Mouse (Mus musculus) stomach, embryonic 14.5 days (tissue): ENCODE data around the gene Lrrc8e. TPM values are rescaled to one million over a fixed set of nuclear protein-coding genes. Genes with fewer than 3 reads are reported as not detected.

Experiments used
- ATAC-seq: fragments of 200-750 bp; cut with Nextera tagmentation; 2 replicates; pipeline ENCODE4 v1.8.0; 2017; ENCODE audit warnings: low read depth, moderate TSS enrichment; ENCODE audit not compliant: insufficient number of reproducible peaks, insufficient read depth, low FRiP score
- H3K27ac ChIP-seq: fragments of 300-500 bp; sonication (generic); 2 replicates; pipeline ENCODE4 v1.5.1; 2014; ENCODE audit warnings: mild to moderate bottlenecking, low read length, moderate library complexity, mixed read lengths
- H3K27me3 ChIP-seq: fragments of 300-500 bp; sonication (generic); 2 replicates; pipeline ENCODE4 v1.6.1; 2014; ENCODE audit warnings: low read length, control low read depth, mixed read lengths; ENCODE audit not compliant: control insufficient read depth, insufficient read depth
- H3K36me3 ChIP-seq: fragments of 300-500 bp; sonication (generic); 2 replicates; pipeline ENCODE4 v1.6.1; 2014; ENCODE audit warnings: mild to moderate bottlenecking, control low read depth, low read length, moderate library complexity, mixed read lengths; ENCODE audit not compliant: control insufficient read depth, insufficient read depth
- H3K4me1 ChIP-seq: fragments of 300-500 bp; sonication (generic); 2 replicates; pipeline ENCODE4 v1.6.1; 2014; ENCODE audit warnings: low read length, control low read depth, mixed read lengths; ENCODE audit not compliant: control insufficient read depth, insufficient read depth
- H3K4me2 ChIP-seq: fragments of 300-500 bp; sonication (generic); replicated peaks from 2 replicates; pipeline ENCODE4 v1.6.1; 2014; ENCODE audit warnings: low read depth, low read length, control low read depth
- H3K4me3 ChIP-seq: fragments of 300-500 bp; sonication (generic); 2 replicates; pipeline ENCODE4 v1.5.1; 2014; ENCODE audit warnings: low read depth, low read length, control low read depth
- H3K9ac ChIP-seq: fragments of 300-500 bp; sonication (generic); replicated peaks from 2 replicates; pipeline ENCODE4 v1.6.1; 2014; ENCODE audit warnings: low read depth, mild to moderate bottlenecking, control low read depth, low read length, moderate library complexity, mixed read lengths
- H3K9me3 ChIP-seq: fragments of 300-500 bp; sonication (generic); 2 replicates; pipeline ENCODE4 v1.6.1; 2016; ENCODE audit warnings: low read depth, low read length, control low read depth; ENCODE audit not compliant: control insufficient read depth
- WGBS: fragments of 180-500 bp; shearing (Covaris S2); extraction: QIAGEN DNeasy Blood & Tissue Kit; methylation state at CpG from one replicate; pipeline ENCODE4 v1.1.7; 2014; 5-methylcytosine and 5-hydroxymethylcytosine counted together
- polyA plus RNA-seq: library from polyadenylated mRNA; unstranded; fragments of >200 nt; fragmentation: Nextera tagmentation; extraction: Ambion mirVana; gene quantifications from 2 replicates; pipeline ENCODE4 v1.2.1, GENCODE M21; 2014

Lrrc8e gene
- polyA plus RNA-seq, 1 experiment from 2014 or later = 3.5 TPM

- H3K9ac ChIP-seq = no peak overlapping the region
- H3K27ac ChIP-seq = peak overlapping the region; percentile 72; the same call in 1 of the 2 replicates
- no peak for ATAC-seq
These were observed 30.3 kb downstream of the Lrrc8e start for GRCm38 (mm10) chr8:4256911-4257310.

DNA sequence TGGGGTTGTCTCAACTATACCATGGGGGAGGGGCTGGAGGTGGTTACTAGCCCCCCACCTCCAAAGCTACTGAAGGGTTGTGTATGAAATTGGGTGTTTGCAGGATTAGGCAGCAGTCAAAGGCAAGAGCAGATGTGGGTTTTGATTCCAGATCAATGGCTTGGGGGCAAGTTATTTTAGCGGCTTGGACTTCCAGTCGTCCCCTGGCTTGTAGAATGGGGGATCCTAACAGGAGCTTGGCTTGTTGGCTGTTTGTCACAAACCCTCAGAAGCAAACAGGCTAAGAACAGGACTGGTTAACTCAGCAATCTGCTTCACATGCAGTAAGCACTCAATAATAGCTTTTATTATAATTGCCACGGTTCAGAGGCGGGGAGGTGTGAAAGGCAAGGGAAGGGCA, 30.7 kb downstream of the Lrrc8e start:
- Histone ChIP-seq H3K27me3 (no peaks in the 10 kb centered on the region), H3K27ac (no peak overlapping the region), H3K36me3 (peaks cover 42% of the 10 kb centered on the region), H3K4me3 (peak overlapping the region; percentile 76; the same call in 1 of the 2 replicates), H3K4me2 (peak overlapping the region; percentile 76), H3K9me3 (no peaks in the 10 kb centered on the region), H3K9ac (no peak overlapping the region), H3K4me1 (peaks cover 22% of the 10 kb centered on the region; the same call in 1 of the 2 replicates)
- 78% methylated on average over 4 of the region's 4 CpGs for WGBS
- no peak for ATAC-seq

More at GRCm38 (mm10) chr8:4256911-4257310, 30.3 kb downstream of the Lrrc8e start:
- WGBS = 64% methylated on average over 4 of the region's 4 CpGs
- Histone ChIP-seq H3K4me1 (peaks cover 24% of the 10 kb centered on the region; the same call in 1 of the 2 replicates), H3K4me3 (no peak overlapping the region), H3K36me3 (peaks cover 38% of the 10 kb centered on the region), H3K27me3 (no peaks in the 10 kb centered on the region), H3K4me2 (peak overlapping the region; percentile 76; the same call in 1 of the 2 replicates), H3K9me3 (no peaks in the 10 kb centered on the region)

- peak overlapping the region; percentile 84; the same call in 1 of the 2 replicates for H3K27ac ChIP-seq
- peaks cover 50% of the 10 kb centered on the region for H3K36me3 ChIP-seq
- ATAC-seq = peak; percentile 59; the same call in 1 of the 2 replicates
- peak overlapping the region; percentile 76 for H3K4me2 ChIP-seq
- no peaks in the 10 kb centered on the region for H3K9me3 ChIP-seq
- WGBS = 2% methylated on average over 35 of the region's 35 CpGs
- peak overlapping the region; percentile 73 for H3K9ac ChIP-seq
- H3K4me3 ChIP-seq = peak overlapping the region; percentile 76
- H3K4me1 ChIP-seq = peaks cover 20% of the 10 kb centered on the region; the same call in 1 of the 2 replicates
- no peaks in the 10 kb centered on the region for H3K27me3 ChIP-seq
These were observed 31.6 kb downstream of the Lrrc8e start for GRCm38 (mm10) chr8:4258233-4258632.

DNA sequence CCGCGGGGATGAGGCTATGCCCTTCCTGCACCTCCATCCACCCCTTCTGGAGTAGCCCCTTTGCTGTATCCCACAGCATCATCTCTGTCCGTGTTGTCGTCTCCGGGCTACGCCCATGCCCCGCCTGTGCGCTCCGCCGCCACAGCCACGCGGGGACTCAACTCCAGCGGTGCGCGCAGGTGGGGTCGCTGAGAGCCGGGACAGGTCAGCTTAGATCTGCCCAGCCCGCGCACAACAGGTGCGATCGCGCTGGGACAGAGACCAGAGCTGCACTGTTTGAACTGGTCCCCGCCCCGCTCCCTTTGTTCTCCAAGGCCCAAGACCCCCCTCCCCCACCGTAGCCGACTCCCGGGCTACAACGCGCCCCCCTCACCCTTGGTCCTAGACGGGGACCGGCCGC, 32.1 kb downstream of the Lrrc8e start:
- Histone ChIP-seq H3K4me1 (peaks cover 18% of the 10 kb centered on the region; the same call in 1 of the 2 replicates), H3K27me3 (no peaks in the 10 kb centered on the region), H3K36me3 (peaks cover 55% of the 10 kb centered on the region), H3K4me2 (peak overlapping the region; percentile 76), H3K27ac (peak overlapping the region; percentile 84), H3K9ac (peak overlapping the region; percentile 73), H3K9me3 (no peaks in the 10 kb centered on the region), H3K4me3 (peak overlapping the region; percentile 76)
- peak; percentile 68 for ATAC-seq
- WGBS = under 1% methylated on average over 31 of the region's 32 CpGs

GRCm38 (mm10) chr8:4259125-4259804, 32.6 kb downstream of the Lrrc8e start, which contains the start of gene Ctxn1:
Gene Ctxn1 (minus strand): TSS chr8:4259274.
- H3K4me3 ChIP-seq = peak within 1 kb of the TSS; percentile 76
- H3K36me3 ChIP-seq = peaks cover 60% of the 10 kb centered on the region
- WGBS = 6% methylated on average over 26 of the region's 33 CpGs
- H3K9me3 ChIP-seq = no peaks in the 10 kb centered on the region
- H3K27ac ChIP-seq = peak within 1 kb of the TSS; percentile 84
- no peaks in the 10 kb centered on the region for H3K27me3 ChIP-seq
- H3K9ac ChIP-seq = peak within 1 kb of the TSS; percentile 73
- peak; percentile 92 for ATAC-seq
- peaks cover 12% of the 10 kb centered on the region; the same call in 1 of the 2 replicates for H3K4me1 ChIP-seq
- H3K4me2 ChIP-seq = peak within 1 kb of the TSS; percentile 76

DNA sequence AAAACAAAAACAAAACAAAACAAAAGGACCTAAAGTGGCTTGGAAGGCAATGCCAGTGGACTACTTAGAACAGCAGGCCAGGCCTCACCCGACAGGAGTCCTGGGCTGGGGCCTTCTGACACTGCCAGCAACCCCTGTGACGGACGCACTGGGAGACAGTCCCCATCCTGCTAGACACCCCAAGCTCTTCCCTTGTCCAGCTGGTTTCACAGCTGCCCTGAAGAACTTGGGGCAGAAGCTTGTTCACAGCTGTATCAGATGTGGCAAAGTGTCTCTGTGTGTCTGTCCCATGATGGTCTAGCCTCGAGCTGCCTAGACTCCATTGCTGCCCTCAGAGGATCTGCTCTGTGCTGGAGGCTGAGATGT, 33.2 kb downstream of the Lrrc8e start:
- no peak for ATAC-seq
- 73% methylated on average over 4 of the region's 4 CpGs for WGBS
- Histone ChIP-seq H3K27ac (no peak overlapping the region; the same call in 1 of the 2 replicates), H3K4me3 (peak overlapping the region; percentile 76), H3K9me3 (no peaks in the 10 kb centered on the region), H3K9ac (no peak overlapping the region), H3K36me3 (peaks cover 61% of the 10 kb centered on the region), H3K4me2 (no peak overlapping the region), H3K27me3 (no peaks in the 10 kb centered on the region), H3K4me1 (peaks cover 10% of the 10 kb centered on the region; the same call in 1 of the 2 replicates)

GRCm38 (mm10) chr8:4263105-4263791, 36.6 kb downstream of the Lrrc8e start:
- H3K4me3 ChIP-seq = no peak overlapping the region
- H3K9me3 ChIP-seq = no peaks in the 10 kb centered on the region
- WGBS = 82% methylated on average over 8 of the region's 8 CpGs
- peaks cover 5% of the 10 kb centered on the region; the same call in 1 of the 2 replicates for H3K4me1 ChIP-seq
- no peak for ATAC-seq
- no peak overlapping the region for H3K9ac ChIP-seq
- H3K27ac ChIP-seq = no peak overlapping the region
- H3K4me2 ChIP-seq = no peak overlapping the region
- peaks cover 76% of the 10 kb centered on the region for H3K36me3 ChIP-seq
- H3K27me3 ChIP-seq = no peaks in the 10 kb centered on the region

GRCm38 (mm10) chr8:4265160-4265914, 38.7 kb downstream of the Lrrc8e start:
- Histone ChIP-seq H3K4me3 (no peak overlapping the region), H3K9me3 (no peaks in the 10 kb centered on the region), H3K27ac (no peak overlapping the region), H3K4me1 (no peaks in the 10 kb centered on the region), H3K9ac (no peak overlapping the region), H3K4me2 (no peak overlapping the region), H3K27me3 (no peaks in the 10 kb centered on the region), H3K36me3 (peaks cover 88% of the 10 kb centered on the region)
- 91% methylated on average over 15 of the region's 15 CpGs for WGBS
- ATAC-seq = no peak
